10 mouse cellular contexts compared by ENCODE assay signal in the genomic region with DNA sequence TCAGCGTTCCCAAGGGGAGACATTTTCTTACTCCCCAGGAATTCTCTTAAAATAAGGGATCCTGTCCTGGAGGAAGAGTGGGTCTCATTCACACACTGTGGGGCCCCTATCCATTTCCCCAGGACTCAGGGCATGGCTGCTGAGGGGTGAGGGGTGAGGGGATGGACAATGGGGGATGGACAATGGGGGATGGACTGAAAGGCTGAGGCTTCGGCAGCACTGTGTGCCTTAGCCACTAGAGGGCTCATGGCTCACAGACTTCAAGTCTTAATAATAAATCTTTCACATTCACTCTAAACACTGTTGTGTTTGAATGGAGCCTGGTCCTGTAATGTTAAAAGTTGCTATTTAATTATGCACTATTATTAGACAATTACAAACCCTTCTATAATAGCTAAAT. TPM values are rescaled to one million over a fixed set of nuclear protein-coding genes. Genes with fewer than 3 reads are reported as not detected.
A peak's percentile ranks its signal among the peaks of the same experiment; 100 is the strongest.
DNase-seq lines count a peak whose midpoint lies in the region; ATAC-seq and TF ChIP-seq lines count a peak whose summit lies in the region.
"Had no signal": no experiment of that assay in that cellular context is flagged by ENCODE, and none has a peak within 500 bp of the region (broad histone marks: within the 10 kb centered on the region; RNA-seq: fewer than 3 reads in every experiment).

No protein-coding gene starts in this region.

- no peak for ATAC-seq in liver, embryonic 14.5 days (ENCODE audit: insufficient read depth)
- no peak for ATAC-seq in liver, embryonic 11.5 days (replicated peaks; ENCODE audit: low FRiP score)
- 0 out of 2 replicates have a peak, but pooled peaks have one; percentile 48 for ATAC-seq in forebrain, embryonic 13.5 days
- peak; percentile 69 for ATAC-seq in midbrain, embryonic 13.5 days

- no peaks in the 10 kb centered on the region for H3K36me3 ChIP-seq in liver, embryonic 14.5 days (replicated peaks; ENCODE audit: control insufficient read depth, insufficient read depth, low read depth)
- H3K36me3 ChIP-seq in liver, embryonic 11.5 days (ENCODE audit: control insufficient read depth, insufficient read depth, low read length), result no peaks in the 10 kb centered on the region
- H3K36me3 ChIP-seq in forebrain, embryonic 13.5 days (ENCODE audit: poor library complexity, severe bottlenecking), result no peaks in the 10 kb centered on the region
- H3K36me3 ChIP-seq in midbrain, embryonic 13.5 days, result no peaks in the 10 kb centered on the region
- H3K36me3 ChIP-seq: embryonic facial prominence, embryonic 13.5 days had no signal

- intact Hi-C loops in gastrocnemius, postnatal 14 days (cut with DNase I; ENCODE audit: low total_unique reads), result no loop called here

- no peaks in the 10 kb centered on the region for H3K4me1 ChIP-seq in liver, embryonic 14.5 days (replicated peaks; ENCODE audit: control insufficient read depth in 2 of 2, insufficient read depth in 2 of 2, low read length in 1 of 2)
- H3K4me1 ChIP-seq in liver, embryonic 11.5 days (replicated peaks; ENCODE audit: control insufficient read depth, insufficient read depth, low read length), result no peaks in the 10 kb centered on the region
- H3K4me1 ChIP-seq in forebrain, embryonic 13.5 days, result no peaks in the 10 kb centered on the region
- H3K4me1 ChIP-seq in midbrain, embryonic 13.5 days (replicated peaks), result no peaks in the 10 kb centered on the region
- H3K4me1 ChIP-seq: embryonic facial prominence, embryonic 13.5 days had no signal

- 42% methylated on average over 2 of the region's 2 CpGs for WGBS in liver, embryonic 14.5 days (ENCODE audit: insufficient replicate concordance)
- WGBS in liver, embryonic 11.5 days, result 48% methylated on average over 2 of the region's 2 CpGs
- WGBS in forebrain, embryonic 13.5 days, result 47% methylated on average over 2 of the region's 2 CpGs
- 52% methylated on average over 2 of the region's 2 CpGs for WGBS in midbrain, embryonic 13.5 days

- H3K27ac ChIP-seq in liver, embryonic 14.5 days, result no peak overlapping the region
- no peak overlapping the region for H3K27ac ChIP-seq in liver, embryonic 11.5 days (ENCODE audit: low read depth, low read length)
- H3K27ac ChIP-seq in forebrain, embryonic 13.5 days, result no peak overlapping the region
- no peak overlapping the region for H3K27ac ChIP-seq in midbrain, embryonic 13.5 days
- H3K27ac ChIP-seq: embryonic facial prominence, embryonic 13.5 days had no signal

- no peaks in the 10 kb centered on the region for H3K27me3 ChIP-seq in liver, embryonic 14.5 days (ENCODE audit: control insufficient read depth, insufficient read depth, low read length)
- no peaks in the 10 kb centered on the region for H3K27me3 ChIP-seq in liver, embryonic 11.5 days (replicated peaks; ENCODE audit: control insufficient read depth, insufficient read depth, low read length)
- no peaks in the 10 kb centered on the region for H3K27me3 ChIP-seq in forebrain, embryonic 13.5 days
- H3K27me3 ChIP-seq in midbrain, embryonic 13.5 days, result no peaks in the 10 kb centered on the region
- H3K27me3 ChIP-seq: embryonic facial prominence, embryonic 13.5 days had no signal

- no peak overlapping the region for H3K4me2 ChIP-seq in liver, embryonic 14.5 days (ENCODE audit: low read depth)
- H3K4me2 ChIP-seq in liver, embryonic 11.5 days, result no peak overlapping the region
- H3K4me2 ChIP-seq in forebrain, embryonic 13.5 days, result no peak overlapping the region
- H3K4me2 ChIP-seq in midbrain, embryonic 13.5 days (replicated peaks), result no peak overlapping the region
- H3K4me2 ChIP-seq: embryonic facial prominence, embryonic 13.5 days had no signal

- no peak overlapping the region for H3K9ac ChIP-seq in liver, embryonic 14.5 days (replicated peaks)
- H3K9ac ChIP-seq in liver, embryonic 11.5 days (ENCODE audit: low read depth, low read length), result no peak overlapping the region
- H3K9ac ChIP-seq in forebrain, embryonic 13.5 days, result no peak overlapping the region
- no peak overlapping the region for H3K9ac ChIP-seq in midbrain, embryonic 13.5 days (replicated peaks)
- H3K9ac ChIP-seq: embryonic facial prominence, embryonic 13.5 days had no signal

- peak; percentile 41; the same call in 1 of the 2 replicates for TF ChIP-seq CTCF in liver, embryonic 14.5 days (IDR thresholded peaks at IDR 0.05; ENCODE audit: low read depth)

- no peak overlapping the region for H3K4me3 ChIP-seq in liver, embryonic 14.5 days (ENCODE audit: insufficient read depth in 1 of 2, low read depth in 2 of 2, low read length in 2 of 2)
- no peak overlapping the region for H3K4me3 ChIP-seq in liver, embryonic 11.5 days (ENCODE audit: low read depth, low read length)
- no peak overlapping the region for H3K4me3 ChIP-seq in forebrain, embryonic 13.5 days
- H3K4me3 ChIP-seq in midbrain, embryonic 13.5 days (replicated peaks), result no peak overlapping the region
- H3K4me3 ChIP-seq: embryonic facial prominence, embryonic 13.5 days had no signal

- TF ChIP-seq EP300 in liver, embryonic 14.5 days (IDR thresholded peaks at IDR 0.05; ENCODE audit: low read depth), result no peak

- H3K9me3 ChIP-seq in liver, embryonic 14.5 days (ENCODE audit: control insufficient read depth, low read length), result no peaks in the 10 kb centered on the region
- H3K9me3 ChIP-seq in liver, embryonic 11.5 days (ENCODE audit: control insufficient read depth, low read length), result no peaks in the 10 kb centered on the region
- no peaks in the 10 kb centered on the region for H3K9me3 ChIP-seq in forebrain, embryonic 13.5 days (replicated peaks)
- no peaks in the 10 kb centered on the region for H3K9me3 ChIP-seq in midbrain, embryonic 13.5 days
- H3K9me3 ChIP-seq: embryonic facial prominence, embryonic 13.5 days had no signal

- peak; percentile 13 for DNase-seq in adrenal gland, postnatal 25 days
- no peak for DNase-seq in adrenal gland, postnatal 4 days (ENCODE audit: low spot score in 2 of 2)
- no peak for DNase-seq in liver, embryonic 14.5 days (ENCODE audit: low read depth in 3 of 3, low spot score in 3 of 3)
- no peak for DNase-seq in liver, embryonic 11.5 days (ENCODE audit: low spot score)
- no peak for DNase-seq in urinary bladder, postnatal 4 days (ENCODE audit: low spot score in 2 of 2)
- DNase-seq in gastrocnemius, postnatal 14 days, result no peak

RNA-seq across cellular contexts. Expression of a gene that starts 21.4 kb away (rescaled TPM):
- total RNA-seq in adrenal gland, postnatal 25 days (2021), result not detected in 2 replicates
- 1 to 10 TPM in 1 of 2 experiments, under 1 TPM in 1; 0.40 to 1.3 TPM for total RNA-seq in adrenal gland, postnatal 4 days (2021)
- 0.03 and 0.05 TPM in 2 replicates for polyA plus RNA-seq in liver, embryonic 14.5 days (2012; rRNA removed)
- not detected in 2 replicates for polyA plus RNA-seq in liver, embryonic 14.5 days (2014; fragmentation: Nextera tagmentation; extraction: Ambion mirVana)
- polyA plus RNA-seq in liver, embryonic 11.5 days (2014; fragmentation: Nextera tagmentation; extraction: Ambion mirVana), result 0.56 TPM in 1 of 2 replicates, not detected in the other
- 0.65 and 2.4 TPM in 2 replicates for polyA plus RNA-seq in forebrain, embryonic 13.5 days (2015; fragmentation: Nextera tagmentation; extraction: Ambion mirVana)
- 6.0 and 6.2 TPM in 2 replicates for polyA plus RNA-seq in midbrain, embryonic 13.5 days (2015; fragmentation: Nextera tagmentation; extraction: Ambion mirVana)
- total RNA-seq in gastrocnemius, postnatal 14 days (2021), result under 1 TPM in 1 of 2 experiments, not detected in 1; 0.43 TPM
- polyA plus RNA-seq: C2C12 had no signal

Comparison
In these comparisons a context has a peak if more than half of its experiments do, and no peak if none do; other contexts are left out.
1. ATAC-seq: peak in forebrain, embryonic 13.5 days (single experiment) and midbrain, embryonic 13.5 days (single experiment); none in liver, embryonic 14.5 days (single experiment) and liver, embryonic 11.5 days (single experiment).